Mouse (Mus musculus): ENCODE data around the gene Cebpb. TPM values are rescaled to one million over a fixed set of nuclear protein-coding genes. Genes with fewer than 3 reads are reported as not detected.

Cebpb gene
- polyA plus RNA-seq, 1 experiment: 4.3 TPM

DNA sequence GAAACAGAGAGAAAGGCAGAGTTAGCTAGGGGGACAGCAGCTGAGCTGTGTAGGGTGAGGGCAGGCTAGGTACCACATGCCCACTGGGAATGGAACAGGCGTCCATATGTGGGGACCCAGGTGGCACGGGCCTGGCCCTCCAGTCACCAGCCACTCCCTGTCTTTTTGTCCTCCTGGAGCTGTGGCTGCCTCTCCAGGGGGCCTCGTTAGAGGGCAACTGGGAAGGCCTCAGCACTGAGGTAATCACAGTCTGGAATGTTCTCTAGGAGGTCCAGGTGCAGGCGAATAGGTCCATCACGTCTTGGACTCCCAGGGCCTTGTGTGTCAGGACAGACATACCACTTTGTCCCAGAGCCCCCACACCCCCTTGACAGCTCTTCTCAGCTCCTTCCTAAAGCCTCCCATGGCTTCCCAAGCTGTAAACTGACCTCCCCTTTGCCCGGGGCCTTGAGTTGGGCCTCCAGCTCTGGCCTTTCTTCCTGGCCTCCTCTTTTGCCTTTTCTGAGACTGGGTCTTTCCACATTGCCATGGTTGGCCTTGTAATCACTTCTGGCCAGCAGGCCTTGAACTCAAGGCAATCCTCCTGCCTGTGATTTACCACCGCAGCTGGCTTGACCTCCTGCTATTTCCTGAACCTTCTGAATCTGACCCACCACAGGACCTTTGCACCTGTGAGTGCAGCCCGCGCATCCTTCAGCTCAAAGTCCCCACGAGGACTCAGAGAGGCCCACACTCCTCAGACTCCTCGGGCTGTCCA, 17.6 kb downstream of the Cebpb start:
- H3K9me3 ChIP-seq (ENCODE audit: control insufficient read depth, low read length): no peaks in the 10 kb centered on the region
- H3K36me3 ChIP-seq (ENCODE audit: control insufficient read depth): no peaks in the 10 kb centered on the region
- no peaks in the 10 kb centered on the region for H3K4me1 ChIP-seq (ENCODE audit: control insufficient read depth)
- no peaks in the 10 kb centered on the region for H3K27me3 ChIP-seq (ENCODE audit: control insufficient read depth)
- no peak overlapping the region for H3K4me3 ChIP-seq (replicated peaks)
- TF ChIP-seq GATA1 (IDR thresholded peaks at IDR 0.05; ENCODE audit: low read length) (no peak), TAL1 (IDR thresholded peaks at IDR 0.05; ENCODE audit: low read length) (no peak)

DNA sequence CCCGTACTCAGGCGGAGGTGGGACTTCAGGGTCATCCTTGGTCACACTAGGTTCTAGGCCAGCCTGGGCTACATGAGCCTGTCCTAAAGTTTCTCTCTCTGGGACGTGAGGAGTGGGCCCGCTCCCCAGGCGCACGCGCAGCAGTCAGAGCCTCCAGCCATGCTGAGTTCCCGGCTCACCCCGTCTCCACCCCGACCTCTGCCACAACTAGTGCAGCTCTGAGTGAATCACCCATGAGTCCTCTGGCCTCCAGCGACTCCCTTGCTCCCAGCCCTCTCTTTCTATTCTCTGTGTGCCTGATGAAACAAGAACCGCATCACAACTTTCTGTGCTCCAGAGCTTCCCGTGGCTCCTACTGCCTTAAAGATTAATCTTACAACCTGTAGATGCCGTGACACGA, 19.7 kb downstream of the Cebpb start:
- TF ChIP-seq TAL1 (IDR thresholded peaks at IDR 0.05; ENCODE audit: low read length) (no peak), GATA1 (IDR thresholded peaks at IDR 0.05; ENCODE audit: low read length) (no peak)
- Histone ChIP-seq H3K9me3 (ENCODE audit: control insufficient read depth, low read length) (peaks cover 2% of the 10 kb centered on the region; the same call in 1 of the 2 replicates), H3K4me1 (ENCODE audit: control insufficient read depth) (0 out of 2 replicates have a peak, but pooled peaks cover 1% of the 10 kb centered on the region), H3K4me3 (replicated peaks) (no peak overlapping the region), H3K36me3 (ENCODE audit: control insufficient read depth) (no peaks in the 10 kb centered on the region), H3K27me3 (ENCODE audit: control insufficient read depth) (no peaks in the 10 kb centered on the region)

DNA sequence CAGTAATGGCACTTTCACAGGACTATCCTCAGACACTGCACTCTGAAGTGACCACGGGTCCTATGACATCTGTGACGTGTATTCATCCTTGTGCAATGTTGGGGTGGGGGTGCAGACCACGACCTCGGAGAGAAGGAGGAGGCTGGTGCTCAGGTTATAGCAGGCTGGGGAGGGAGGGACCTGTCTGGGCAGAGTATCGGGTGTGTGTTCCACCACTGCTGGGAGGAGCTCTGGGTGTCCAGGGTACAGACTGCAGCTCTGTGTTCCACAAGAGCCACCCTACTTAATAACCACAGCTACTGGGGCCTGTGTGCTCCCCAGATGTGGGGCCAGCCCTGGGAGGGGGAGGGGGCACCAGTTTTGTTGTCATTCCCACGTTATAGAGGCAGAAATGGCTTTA, 21.3 kb downstream of the Cebpb start:
- Histone ChIP-seq H3K4me1 (ENCODE audit: control insufficient read depth) (0 out of 2 replicates have a peak, but pooled peaks cover 2% of the 10 kb centered on the region), H3K27me3 (ENCODE audit: control insufficient read depth) (no peaks in the 10 kb centered on the region), H3K9me3 (ENCODE audit: control insufficient read depth, low read length) (peaks cover 3% of the 10 kb centered on the region; the same call in 1 of the 2 replicates), H3K4me3 (replicated peaks) (no peak overlapping the region), H3K36me3 (ENCODE audit: control insufficient read depth) (no peaks in the 10 kb centered on the region)
- TF ChIP-seq GATA1 (IDR thresholded peaks at IDR 0.05; ENCODE audit: low read length) (no peak), TAL1 (IDR thresholded peaks at IDR 0.05; ENCODE audit: low read length) (no peak)

DNA sequence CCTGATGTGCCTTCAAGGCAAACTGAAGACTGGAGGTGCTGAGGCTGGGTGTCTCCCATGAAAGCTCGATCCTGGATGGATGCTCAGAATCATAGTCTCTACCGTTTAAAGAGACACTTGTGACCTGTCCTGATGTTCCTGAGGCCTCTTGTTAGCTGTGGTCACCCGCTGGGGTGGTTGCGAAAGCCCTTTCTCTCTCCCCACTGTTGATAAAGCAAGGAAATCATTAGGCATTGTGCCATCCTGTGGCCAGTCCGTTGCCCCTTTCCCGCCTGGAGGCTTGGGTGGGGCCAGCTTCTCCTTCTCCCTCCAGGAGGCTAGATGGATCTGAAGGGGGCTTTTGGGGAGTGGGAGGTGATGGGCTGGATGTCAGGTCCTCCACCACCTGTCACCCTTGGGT, 21.9 kb downstream of the Cebpb start:
- Histone ChIP-seq H3K4me1 (ENCODE audit: control insufficient read depth) (0 out of 2 replicates have a peak, but pooled peaks cover 2% of the 10 kb centered on the region), H3K9me3 (ENCODE audit: control insufficient read depth, low read length) (peaks cover 3% of the 10 kb centered on the region; the same call in 1 of the 2 replicates), H3K36me3 (ENCODE audit: control insufficient read depth) (no peaks in the 10 kb centered on the region), H3K4me3 (replicated peaks) (no peak overlapping the region), H3K27me3 (ENCODE audit: control insufficient read depth) (no peaks in the 10 kb centered on the region)
- TF ChIP-seq TAL1 (IDR thresholded peaks at IDR 0.05; ENCODE audit: low read length) (no peak), GATA1 (IDR thresholded peaks at IDR 0.05; ENCODE audit: low read length) (no peak)

DNA sequence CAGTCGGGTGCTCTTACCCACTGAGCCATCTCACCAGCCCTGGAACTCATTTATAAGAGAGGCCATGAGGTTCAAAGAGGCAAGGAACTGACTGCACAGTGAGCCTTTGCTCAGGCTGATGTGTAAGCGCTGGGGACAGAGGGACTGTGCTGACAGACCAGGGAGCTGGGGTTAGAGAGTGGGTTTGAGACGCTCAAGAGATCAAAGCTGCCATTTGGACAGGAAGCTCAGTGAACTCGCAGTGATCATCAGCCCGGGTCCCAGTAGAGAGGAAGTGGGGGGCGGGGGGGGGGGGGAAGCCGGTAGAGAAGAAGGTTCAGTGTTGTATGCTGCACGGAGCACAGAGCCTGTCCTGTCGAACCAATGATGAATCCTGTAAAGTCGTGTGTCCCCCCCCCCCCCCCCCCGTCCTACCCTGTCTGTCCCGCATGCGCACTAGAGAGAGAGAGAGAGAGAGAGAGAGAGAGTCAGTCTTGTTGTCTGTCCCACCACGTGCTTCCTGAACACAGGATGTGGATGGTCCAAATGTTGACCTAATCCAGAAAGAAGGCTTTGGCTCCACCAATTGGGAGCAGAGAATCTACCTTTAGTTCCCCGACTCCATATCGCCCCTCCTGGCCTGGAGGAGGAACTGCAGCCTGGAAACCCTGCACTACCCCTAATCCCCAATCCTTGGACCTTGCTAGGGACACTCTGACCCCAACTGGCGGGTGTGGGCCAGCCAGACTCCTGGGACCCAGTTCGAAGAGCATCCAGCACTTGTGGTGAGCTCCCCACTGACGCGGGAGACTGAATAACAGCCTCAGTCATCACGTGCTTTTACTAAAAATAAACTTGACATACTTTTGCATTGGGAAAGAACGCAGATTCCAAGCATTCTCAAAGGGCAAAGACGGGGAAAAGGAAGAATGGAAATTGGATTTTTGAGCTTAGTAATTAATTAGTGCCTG, 24.4 kb downstream of the Cebpb start:
- Histone ChIP-seq H3K36me3 (ENCODE audit: control insufficient read depth) (no peaks in the 10 kb centered on the region), H3K4me1 (ENCODE audit: control insufficient read depth) (0 out of 2 replicates have a peak, but pooled peaks cover 2% of the 10 kb centered on the region), H3K27me3 (ENCODE audit: control insufficient read depth) (no peaks in the 10 kb centered on the region), H3K9me3 (ENCODE audit: control insufficient read depth, low read length) (peaks cover 3% of the 10 kb centered on the region; the same call in 1 of the 2 replicates), H3K4me3 (replicated peaks) (no peak overlapping the region)
- TF ChIP-seq GATA1 (IDR thresholded peaks at IDR 0.05; ENCODE audit: low read length): no peak
- no peak for TF ChIP-seq TAL1 (IDR thresholded peaks at IDR 0.05; ENCODE audit: low read length)

DNA sequence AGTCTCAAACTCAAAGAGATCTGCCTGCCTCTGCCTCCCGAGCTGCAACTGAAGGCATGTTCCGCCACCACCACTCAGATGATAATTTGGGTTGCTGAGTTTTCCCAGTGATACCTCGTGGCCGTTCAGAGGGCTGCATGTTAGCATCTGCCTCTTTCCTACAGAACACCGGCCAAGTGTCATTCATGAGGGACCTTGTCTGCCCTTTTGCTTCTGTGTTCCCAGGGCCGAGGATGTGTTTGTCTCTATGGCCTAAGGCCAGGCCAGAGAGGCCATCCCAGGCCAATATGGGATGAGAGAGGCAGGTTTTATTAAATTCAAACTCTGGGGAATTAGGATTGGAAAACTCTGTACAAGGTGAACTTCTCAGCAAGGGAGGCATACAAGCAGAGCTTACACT, 25.6 kb downstream of the Cebpb start:
- H3K27me3 ChIP-seq (ENCODE audit: control insufficient read depth): no peaks in the 10 kb centered on the region
- no peaks in the 10 kb centered on the region for H3K36me3 ChIP-seq (ENCODE audit: control insufficient read depth)
- H3K9me3 ChIP-seq (ENCODE audit: control insufficient read depth, low read length): peaks cover 3% of the 10 kb centered on the region; the same call in 1 of the 2 replicates
- no peak overlapping the region for H3K4me3 ChIP-seq (replicated peaks)
- H3K4me1 ChIP-seq (ENCODE audit: control insufficient read depth): 0 out of 2 replicates have a peak, but pooled peaks cover 2% of the 10 kb centered on the region
- TF ChIP-seq TAL1 (IDR thresholded peaks at IDR 0.05; ENCODE audit: low read length) (no peak), GATA1 (IDR thresholded peaks at IDR 0.05; ENCODE audit: low read length) (no peak)

DNA sequence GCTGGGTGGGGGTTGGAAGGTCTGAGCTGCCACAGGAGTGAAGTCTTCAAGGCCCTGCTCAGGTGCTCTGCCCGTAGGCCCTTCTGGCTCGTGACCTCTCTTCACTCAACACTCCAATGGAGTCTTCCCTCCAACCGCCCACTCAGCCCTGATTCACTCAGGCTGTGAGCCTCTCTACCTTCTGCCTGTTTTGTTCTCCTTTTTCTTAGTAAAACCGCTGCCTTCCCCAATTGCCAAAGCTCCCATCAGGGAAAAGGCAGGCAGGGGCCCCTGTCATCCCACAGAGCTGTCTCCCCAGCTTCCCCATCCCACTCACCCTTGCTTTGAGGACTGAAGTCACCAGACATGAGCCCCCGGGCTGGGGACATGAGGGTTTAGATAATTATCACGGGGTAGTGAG, 26.3 kb downstream of the Cebpb start:
- Histone ChIP-seq H3K27me3 (ENCODE audit: control insufficient read depth) (no peaks in the 10 kb centered on the region), H3K9me3 (ENCODE audit: control insufficient read depth, low read length) (peaks cover 3% of the 10 kb centered on the region; the same call in 1 of the 2 replicates), H3K36me3 (ENCODE audit: control insufficient read depth) (no peaks in the 10 kb centered on the region), H3K4me3 (replicated peaks) (no peak overlapping the region), H3K4me1 (ENCODE audit: control insufficient read depth) (0 out of 2 replicates have a peak, but pooled peaks cover 2% of the 10 kb centered on the region)
- no peak for TF ChIP-seq TAL1 (IDR thresholded peaks at IDR 0.05; ENCODE audit: low read length)
- TF ChIP-seq GATA1 (IDR thresholded peaks at IDR 0.05; ENCODE audit: low read length): no peak

DNA sequence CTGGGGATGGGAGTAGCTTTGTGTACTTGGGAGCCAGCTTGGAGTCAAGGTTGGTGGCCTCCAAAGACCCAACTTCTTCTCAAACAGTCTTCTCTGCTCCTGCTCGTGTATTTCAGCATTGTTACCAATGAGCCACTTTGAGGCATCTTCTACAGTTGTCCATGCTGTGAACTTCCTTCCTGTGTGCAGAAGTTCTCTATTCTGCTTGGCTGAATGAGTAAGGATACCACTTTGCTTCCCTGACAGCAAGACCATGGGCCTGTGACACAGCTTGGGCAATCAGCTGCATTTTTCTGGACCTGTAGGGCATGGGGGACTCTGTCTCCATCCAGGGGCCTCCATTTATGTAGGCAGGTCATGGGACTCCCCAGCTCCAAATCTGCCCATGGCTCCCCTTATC, 28.5 kb downstream of the Cebpb start:
- H3K36me3 ChIP-seq (ENCODE audit: control insufficient read depth): no peaks in the 10 kb centered on the region
- peaks cover 3% of the 10 kb centered on the region; the same call in 1 of the 2 replicates for H3K27me3 ChIP-seq (ENCODE audit: control insufficient read depth)
- 0 out of 2 replicates have a peak, but pooled peaks cover 2% of the 10 kb centered on the region for H3K4me1 ChIP-seq (ENCODE audit: control insufficient read depth)
- H3K9me3 ChIP-seq (ENCODE audit: control insufficient read depth, low read length): peaks cover 3% of the 10 kb centered on the region; the same call in 1 of the 2 replicates
- no peak overlapping the region for H3K4me3 ChIP-seq (replicated peaks)
- TF ChIP-seq GATA1 (IDR thresholded peaks at IDR 0.05; ENCODE audit: low read length) (no peak), TAL1 (IDR thresholded peaks at IDR 0.05; ENCODE audit: low read length) (no peak)

Measured in erythroblast, embryonic 14.5 days (primary cell).